Mouse (Mus musculus) lung, embryonic 15.5 days (tissue): ENCODE results near the gene Wdr77. TPM values are rescaled to one million over a fixed set of nuclear protein-coding genes. Genes with fewer than 3 reads are reported as not detected.
A peak's percentile ranks its signal among the peaks of the same experiment; 100 is the strongest.

Source experiments
- ATAC-seq: fragments of 200-750 bp; cut with Nextera tagmentation; 2 replicates; pipeline ENCODE4 v1.8.0; 2017; ENCODE audit warnings: moderate number of reproducible peaks, borderline replicate concordance; ENCODE audit not compliant: low FRiP score, low TSS enrichment; ENCODE audit errors: extremely low read depth
- H3K27ac ChIP-seq: fragments of 300-500 bp; sonication (generic); 2 replicates; pipeline ENCODE4 v1.5.1; 2015; ENCODE audit warnings: moderate library complexity, mild to moderate bottlenecking, inconsistent platforms
- H3K27me3 ChIP-seq: fragments of 300-500 bp; sonication (generic); 2 replicates; pipeline ENCODE4 v1.6.1; 2015; ENCODE audit warnings: inconsistent platforms
- H3K36me3 ChIP-seq: fragments of 300-500 bp; sonication (generic); 2 replicates; pipeline ENCODE4 v1.6.1; 2015; ENCODE audit warnings: inconsistent platforms
- H3K4me1 ChIP-seq: fragments of 300-500 bp; sonication (generic); 2 replicates; pipeline ENCODE4 v1.6.1; 2015; ENCODE audit warnings: inconsistent platforms
- H3K4me2 ChIP-seq: fragments of 300-500 bp; sonication (generic); 2 replicates; pipeline ENCODE4 v1.6.1; 2015; ENCODE audit warnings: inconsistent platforms, mild to moderate bottlenecking, moderate library complexity
- H3K4me3 ChIP-seq: fragments of 300-500 bp; sonication (generic); 2 replicates; pipeline ENCODE4 v1.5.1; 2015; ENCODE audit warnings: mild to moderate bottlenecking, inconsistent platforms
- H3K9ac ChIP-seq: fragments of 300-500 bp; sonication (generic); 2 replicates; pipeline ENCODE4 v1.6.1; 2015; ENCODE audit warnings: inconsistent platforms
- H3K9me3 ChIP-seq: fragments of 300-500 bp; sonication (generic); 2 replicates; pipeline ENCODE4 v1.6.1; 2016; ENCODE audit warnings: inconsistent platforms
- WGBS: fragments of 180-500 bp; shearing (Covaris S2); methylation state at CpG from one replicate; pipeline ENCODE4 v1.1.7; 2015; 5-methylcytosine and 5-hydroxymethylcytosine counted together
- polyA plus RNA-seq: library from polyadenylated mRNA; unstranded; fragments of >200 nt; fragmentation: Nextera tagmentation; extraction: Ambion mirVana; gene quantifications from 2 replicates; pipeline ENCODE4 v1.2.1, GENCODE M21; 2015

The Wdr77 gene
- polyA plus RNA-seq, 1 experiment from 2014 or later: 127 TPM

- Histone ChIP-seq H3K9me3 (no peaks in the 10 kb centered on the region), H3K9ac (no peak overlapping the region), H3K4me1 (no peaks in the 10 kb centered on the region), H3K4me2 (no peak overlapping the region), H3K36me3 (no peaks in the 10 kb centered on the region), H3K4me3 (no peak overlapping the region), H3K27me3 (no peaks in the 10 kb centered on the region), H3K27ac (no peak overlapping the region)
- WGBS: 83% methylated on average over 7 of the region's 7 CpGs
- no peak for ATAC-seq
These were observed 31.5 kb upstream of the Wdr77 start for GRCm38 (mm10) chr3:105927561-105928194.

DNA sequence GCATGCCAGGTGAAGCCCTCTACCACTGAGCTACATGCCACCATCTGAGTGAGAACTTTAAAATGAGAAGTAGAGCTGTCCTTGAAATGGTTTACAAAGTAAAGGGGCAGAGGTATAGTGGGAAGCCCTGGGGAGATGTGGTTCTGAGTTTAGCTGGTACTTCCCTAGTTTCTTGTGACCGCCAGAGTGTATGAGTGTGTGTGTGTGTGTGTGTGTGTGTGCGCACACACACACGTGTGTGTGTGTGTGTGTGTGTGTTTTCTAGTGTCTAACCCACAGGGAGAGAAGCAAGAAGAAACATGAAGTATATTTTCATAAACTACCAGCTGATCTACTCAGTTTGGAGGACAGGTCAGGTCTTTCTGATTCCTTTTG is 31.0 kb upstream of the Wdr77 start:
- Histone ChIP-seq H3K36me3 (no peaks in the 10 kb centered on the region), H3K27ac (no peak overlapping the region), H3K4me1 (no peaks in the 10 kb centered on the region), H3K4me2 (no peak overlapping the region), H3K9me3 (no peaks in the 10 kb centered on the region), H3K4me3 (no peak overlapping the region), H3K9ac (no peak overlapping the region), H3K27me3 (no peaks in the 10 kb centered on the region)
- 83% methylated on average over 3 of the region's 3 CpGs for WGBS
- no peak for ATAC-seq

DNA sequence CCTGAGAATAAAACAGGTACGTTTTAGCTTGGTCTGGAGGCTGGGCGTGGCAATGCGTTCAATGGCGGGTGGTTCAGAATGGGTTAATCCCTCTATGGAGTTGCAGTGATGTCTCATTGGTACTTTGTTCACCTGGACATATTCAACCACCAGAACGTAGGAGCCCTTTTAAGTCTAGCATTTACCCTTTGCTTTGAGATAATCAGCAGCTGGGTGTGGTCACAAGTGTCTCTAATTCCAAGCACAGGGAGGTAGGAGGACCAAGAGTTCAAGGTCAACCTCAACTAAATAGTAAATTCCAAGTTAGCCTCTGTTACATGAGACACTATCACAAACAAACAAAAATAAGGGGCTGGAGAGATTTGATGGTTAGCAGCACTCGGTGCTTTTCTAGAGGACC is 30.4 kb upstream of the Wdr77 start:
- 86% methylated on average over 6 of the region's 6 CpGs for WGBS
- Histone ChIP-seq H3K4me2 (no peak overlapping the region), H3K27me3 (no peaks in the 10 kb centered on the region), H3K4me3 (no peak overlapping the region), H3K4me1 (no peaks in the 10 kb centered on the region), H3K9ac (no peak overlapping the region), H3K27ac (no peak overlapping the region), H3K9me3 (no peaks in the 10 kb centered on the region), H3K36me3 (no peaks in the 10 kb centered on the region)
- no peak for ATAC-seq

DNA sequence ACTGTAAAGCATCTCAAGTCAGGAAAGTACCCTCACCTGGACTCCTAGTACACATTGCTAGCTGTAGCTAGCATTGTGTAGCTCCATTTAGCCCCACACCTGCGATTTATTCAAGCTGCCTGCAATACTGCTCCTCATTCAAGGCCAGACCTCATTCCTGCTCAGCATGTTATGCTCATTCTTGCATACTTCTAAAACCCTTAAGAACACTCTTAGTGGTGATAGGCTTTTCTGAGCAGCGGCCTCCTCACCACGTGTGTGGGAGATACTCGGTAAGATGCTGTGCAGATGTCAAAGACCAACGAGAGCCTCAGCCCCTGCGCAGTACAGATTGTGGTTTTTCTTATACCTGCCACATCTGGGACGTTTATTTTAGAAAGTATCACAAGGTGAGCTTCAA is 29.3 kb upstream of the Wdr77 start:
- H3K4me1 ChIP-seq: no peaks in the 10 kb centered on the region; the same call in 1 of the 2 replicates
- ATAC-seq: no peak
- H3K4me2 ChIP-seq: no peak overlapping the region
- no peak overlapping the region for H3K4me3 ChIP-seq
- no peaks in the 10 kb centered on the region for H3K27me3 ChIP-seq
- no peak overlapping the region for H3K27ac ChIP-seq
- H3K9me3 ChIP-seq: no peaks in the 10 kb centered on the region
- 70% methylated on average over 7 of the region's 7 CpGs for WGBS
- no peaks in the 10 kb centered on the region for H3K36me3 ChIP-seq
- no peak overlapping the region for H3K9ac ChIP-seq

DNA sequence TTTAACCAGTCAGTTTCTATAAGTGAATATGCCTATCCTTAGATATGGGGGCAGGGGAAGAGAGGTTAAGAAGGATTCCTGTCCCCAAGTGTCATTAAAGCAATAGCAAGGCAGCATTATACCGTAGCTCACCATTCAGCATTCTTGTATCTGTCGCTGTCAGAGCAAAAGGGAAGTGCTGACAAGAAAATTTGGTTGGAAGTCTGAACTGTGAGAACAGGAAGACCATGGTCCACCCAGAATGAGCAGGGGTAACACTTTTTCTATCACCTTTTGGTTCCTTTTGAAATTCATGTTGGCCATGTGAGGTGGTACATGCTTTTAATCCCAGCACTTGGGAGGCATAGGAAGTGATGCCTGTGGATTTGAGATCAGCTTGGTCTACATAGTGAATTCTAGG is 28.1 kb upstream of the Wdr77 start:
- 74% methylated on average over 2 of the region's 2 CpGs for WGBS
- Histone ChIP-seq H3K36me3 (no peaks in the 10 kb centered on the region), H3K4me2 (no peak overlapping the region), H3K27ac (no peak overlapping the region), H3K9ac (no peak overlapping the region), H3K27me3 (no peaks in the 10 kb centered on the region), H3K4me3 (no peak overlapping the region), H3K9me3 (no peaks in the 10 kb centered on the region), H3K4me1 (no peaks in the 10 kb centered on the region; the same call in 1 of the 2 replicates)
- ATAC-seq: no peak

DNA sequence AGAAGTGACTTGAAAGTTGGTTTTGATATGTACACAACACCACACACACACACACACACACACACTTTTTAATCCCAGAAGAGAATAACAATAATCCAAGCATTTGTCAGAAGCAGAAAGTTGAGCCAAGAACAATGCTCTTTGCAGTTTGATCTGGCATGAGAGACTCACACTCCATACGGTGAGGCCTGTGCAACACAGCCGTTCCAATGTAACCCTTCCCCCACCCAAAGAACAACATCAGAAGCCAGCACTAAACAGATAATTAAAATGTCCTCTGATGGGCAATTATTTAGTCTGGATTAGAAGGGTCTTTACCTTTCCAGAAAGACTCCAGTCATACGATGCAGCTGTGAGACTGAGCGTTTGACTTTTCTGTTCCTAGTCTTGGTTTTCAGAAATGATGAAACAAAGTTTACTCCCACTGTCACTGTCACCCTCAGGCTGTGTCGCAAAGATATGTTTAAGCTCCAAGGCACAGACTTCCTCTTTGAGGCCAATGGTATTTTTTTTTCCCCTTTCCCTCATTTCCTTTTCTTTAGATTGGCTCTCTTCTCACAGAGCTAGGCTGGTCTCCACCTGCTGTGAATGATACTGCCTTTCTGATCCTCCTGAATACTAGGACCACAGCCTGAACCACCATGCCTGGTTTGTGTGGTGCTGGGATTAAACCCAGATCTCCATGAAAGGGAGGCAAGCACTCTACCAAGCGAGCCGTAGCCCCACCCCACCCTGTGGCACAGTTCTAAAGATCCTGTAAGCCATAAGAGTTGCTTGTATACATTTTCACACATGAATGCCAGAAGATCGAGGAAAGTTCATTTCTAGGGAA is 26.7 kb upstream of the Wdr77 start, which contains the start of gene I830077J02Rik:
I830077J02Rik (minus strand) TSS at position 425 of the 832 bp plus-strand sequence.
- ATAC-seq: no peak
- H3K36me3 ChIP-seq: no peaks in the 10 kb centered on the region
- no peak within 1 kb of the TSS for H3K27ac ChIP-seq
- no peak within 1 kb of the TSS for H3K9ac ChIP-seq
- H3K4me1 ChIP-seq: no peaks in the 10 kb centered on the region; the same call in 1 of the 2 replicates
- no peaks in the 10 kb centered on the region for H3K9me3 ChIP-seq
- H3K4me2 ChIP-seq: no peak within 1 kb of the TSS
- WGBS: 63% methylated on average over 8 of the region's 8 CpGs
- no peak within 1 kb of the TSS for H3K4me3 ChIP-seq
- no peaks in the 10 kb centered on the region for H3K27me3 ChIP-seq

DNA sequence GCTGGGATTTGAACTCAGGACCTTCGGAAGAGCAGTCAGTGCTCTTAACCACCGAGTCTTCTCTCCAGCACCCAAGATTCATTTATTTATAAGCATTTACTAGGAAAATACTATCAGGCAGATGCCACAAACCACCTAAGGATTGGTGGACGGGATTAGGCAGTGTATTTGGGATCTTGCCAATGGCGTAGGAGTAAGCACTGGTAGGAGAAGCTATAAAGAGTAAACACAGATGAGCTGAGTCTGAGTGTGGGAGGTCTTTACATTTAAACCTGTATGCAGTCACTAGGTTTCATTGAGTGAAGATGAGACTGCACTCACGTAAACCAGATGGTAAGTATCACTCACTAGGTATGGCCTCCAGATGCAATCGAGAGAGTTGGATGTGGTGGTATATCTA is 25.2 kb upstream of the Wdr77 start:
- no peaks in the 10 kb centered on the region for H3K9me3 ChIP-seq
- no peaks in the 10 kb centered on the region for H3K27me3 ChIP-seq
- no peak overlapping the region for H3K4me3 ChIP-seq
- no peaks in the 10 kb centered on the region for H3K36me3 ChIP-seq
- 87% methylated on average over 6 of the region's 6 CpGs for WGBS
- no peak for ATAC-seq
- no peaks in the 10 kb centered on the region; the same call in 1 of the 2 replicates for H3K4me1 ChIP-seq
- no peak overlapping the region for H3K27ac ChIP-seq
- no peak overlapping the region for H3K4me2 ChIP-seq
- no peak overlapping the region for H3K9ac ChIP-seq

DNA sequence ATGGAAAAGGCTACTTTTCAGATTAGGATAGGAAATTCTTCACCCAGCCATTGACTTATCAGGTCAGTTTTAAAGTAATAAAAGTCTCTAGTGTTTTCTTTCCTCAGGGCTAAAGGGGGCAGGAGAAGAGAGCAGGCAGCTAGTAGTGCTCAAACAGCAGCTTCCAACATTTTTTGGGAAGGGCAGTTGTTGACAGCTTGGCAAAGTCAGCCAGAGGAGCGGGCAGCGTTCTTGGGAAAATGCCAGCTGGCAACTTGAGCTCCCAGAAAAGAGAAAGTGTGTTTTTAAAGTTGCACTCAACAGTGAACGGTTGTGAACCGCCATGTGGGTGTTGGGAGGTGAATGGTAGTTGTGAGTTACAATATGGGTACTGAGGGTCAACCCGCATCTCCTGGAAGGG is 24.1 kb upstream of the Wdr77 start:
- Histone ChIP-seq H3K4me2 (no peak overlapping the region), H3K4me1 (no peaks in the 10 kb centered on the region; the same call in 1 of the 2 replicates), H3K27ac (0 out of 2 replicates have a peak overlapping the region, but pooled peaks have one; percentile 7), H3K4me3 (no peak overlapping the region), H3K27me3 (no peaks in the 10 kb centered on the region), H3K36me3 (peaks cover 5% of the 10 kb centered on the region; the same call in 1 of the 2 replicates), H3K9ac (no peak overlapping the region), H3K9me3 (no peaks in the 10 kb centered on the region)
- no peak; the same call in 1 of the 2 replicates for ATAC-seq
- WGBS: 44% methylated on average over 5 of the region's 5 CpGs

DNA sequence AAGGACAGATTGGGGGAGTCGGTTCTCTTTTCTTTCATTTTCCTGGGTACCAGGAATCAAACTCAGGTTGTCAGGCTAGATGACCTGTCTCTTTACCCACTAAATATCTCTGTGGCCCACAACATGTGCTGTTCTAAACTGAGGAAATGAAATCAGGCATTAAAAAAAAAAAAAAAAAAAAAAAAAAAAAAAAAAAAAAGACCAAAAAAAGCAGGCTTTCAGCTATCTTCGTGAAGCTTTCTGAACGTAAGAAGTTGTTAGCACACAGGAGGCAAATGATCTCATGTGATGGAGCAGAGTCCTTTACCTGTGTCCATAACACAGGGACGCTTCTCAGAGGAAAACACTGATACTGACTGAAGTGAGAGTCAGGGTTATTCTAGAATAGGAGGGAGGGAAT is 23.1 kb upstream of the Wdr77 start:
- Histone ChIP-seq H3K9ac (no peak overlapping the region), H3K9me3 (no peaks in the 10 kb centered on the region), H3K27ac (no peak overlapping the region), H3K36me3 (peaks cover 11% of the 10 kb centered on the region), H3K4me2 (no peak overlapping the region), H3K27me3 (no peaks in the 10 kb centered on the region), H3K4me3 (no peak overlapping the region), H3K4me1 (no peaks in the 10 kb centered on the region; the same call in 1 of the 2 replicates)
- WGBS: 83% methylated on average over 4 of the region's 4 CpGs
- ATAC-seq: no peak

DNA sequence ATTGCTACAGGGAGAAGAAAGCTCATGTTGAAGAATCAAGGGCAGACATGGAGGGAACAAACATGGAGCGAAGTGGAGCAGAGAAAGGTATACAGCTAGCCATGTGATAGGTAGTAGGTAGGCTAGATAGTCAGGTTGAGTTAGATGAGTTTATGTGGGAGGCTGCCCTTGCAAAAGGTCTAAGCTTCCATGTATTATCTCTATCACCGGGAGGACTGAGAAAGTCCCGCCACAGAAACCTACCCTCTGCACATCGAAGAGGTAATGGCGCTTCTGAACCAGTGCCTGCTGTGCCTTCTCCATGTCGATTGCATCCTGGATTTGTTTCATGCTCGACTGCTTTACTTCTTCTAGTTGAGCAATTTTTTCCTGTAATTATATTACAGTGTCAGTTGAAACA is 7.8 kb upstream of the Wdr77 start:
- Histone ChIP-seq H3K4me2 (no peak overlapping the region), H3K36me3 (peaks cover 67% of the 10 kb centered on the region), H3K4me1 (0 out of 2 replicates have a peak, but pooled peaks cover 2% of the 10 kb centered on the region), H3K9me3 (no peaks in the 10 kb centered on the region), H3K27me3 (no peaks in the 10 kb centered on the region), H3K27ac (no peak overlapping the region), H3K4me3 (no peak overlapping the region), H3K9ac (no peak overlapping the region)
- 96% methylated on average over 7 of the region's 7 CpGs for WGBS
- ATAC-seq: no peak

DNA sequence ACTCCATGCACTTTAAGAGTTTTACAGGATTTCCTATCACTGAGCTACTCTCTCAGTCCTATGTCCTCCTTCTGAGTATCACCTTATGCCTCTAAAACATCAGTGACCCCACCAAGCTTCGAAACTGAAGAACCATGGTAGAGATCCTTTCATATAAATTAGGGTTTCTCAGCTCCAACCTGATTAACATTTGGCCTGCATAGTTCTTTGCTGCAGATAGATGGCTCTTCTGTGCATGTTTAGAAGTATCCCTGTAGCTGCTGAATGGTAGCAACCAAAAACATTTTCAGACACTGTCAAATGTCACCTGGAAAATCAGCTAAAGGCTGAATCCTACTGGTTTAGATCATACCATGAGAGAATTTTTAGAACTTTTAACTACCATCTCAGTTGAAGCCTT is 1.9 kb upstream of the Wdr77 start:
- peaks cover 24% of the 10 kb centered on the region for H3K4me1 ChIP-seq
- peaks cover 41% of the 10 kb centered on the region for H3K36me3 ChIP-seq
- peak overlapping the region; percentile 99; the same call in 1 of the 2 replicates for H3K9ac ChIP-seq
- 94% methylated on average over 1 of the region's 1 CpGs for WGBS
- no peak overlapping the region for H3K4me3 ChIP-seq
- ATAC-seq: no peak
- H3K27me3 ChIP-seq: no peaks in the 10 kb centered on the region
- H3K9me3 ChIP-seq: no peaks in the 10 kb centered on the region
- H3K4me2 ChIP-seq: peak overlapping the region; percentile 71; the same call in 1 of the 2 replicates
- no peak overlapping the region for H3K27ac ChIP-seq

DNA sequence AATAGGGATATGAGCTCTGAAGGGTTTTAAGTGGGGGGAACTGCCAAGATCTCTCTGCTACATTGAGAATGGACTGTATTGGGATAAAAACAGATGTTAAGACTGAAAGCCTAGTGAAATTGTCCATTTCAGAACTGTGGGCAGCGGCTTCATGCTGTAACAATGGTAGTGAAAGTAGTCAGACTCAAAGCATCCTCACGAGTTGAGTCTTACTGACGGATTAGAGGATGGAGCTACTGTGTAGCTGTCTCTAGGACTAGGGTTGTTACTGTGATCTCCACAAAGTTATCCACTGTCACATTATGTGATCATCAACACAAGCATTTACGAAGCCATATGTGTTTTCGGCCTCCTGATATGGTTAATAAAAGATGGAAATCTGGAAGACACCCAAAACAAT is 965 bp upstream of the Wdr77 start:
- peaks cover 41% of the 10 kb centered on the region for H3K36me3 ChIP-seq

More for the DNA sequence above, 965 bp upstream of the Wdr77 start:
- Histone ChIP-seq H3K27ac (no peak overlapping the region), H3K4me2 (peak overlapping the region; percentile 71), H3K9ac (peak overlapping the region; percentile 99), H3K27me3 (no peaks in the 10 kb centered on the region), H3K9me3 (no peaks in the 10 kb centered on the region), H3K4me3 (peak overlapping the region; percentile 82), H3K4me1 (peaks cover 24% of the 10 kb centered on the region)
- ATAC-seq: no peak
- WGBS: 40% methylated on average over 5 of the region's 5 CpGs
